Mouse (Mus musculus) midbrain, embryonic 15.5 days (tissue): ENCODE measurements at regions not wholly inside any gene's neighbourhood (a gene's known extent, or its start where the extent isn't known, plus 50 kb on each side); places are given as distances from the start of the nearest gene placed in this dataset.
A peak's percentile ranks its signal among the peaks of the same experiment; 100 is the strongest.
"Not testable (repeated sequence)": the region's sequence is repeated elsewhere in the genome, so short reads cannot be mapped to it uniquely, and the experiment has no call there.

Experiments used
- ATAC-seq: fragments of 200-750 bp; cut with Nextera tagmentation; replicated peaks from 2 replicates; pipeline ENCODE4 v1.8.0; 2017; ENCODE audit warnings: moderate TSS enrichment
- H3K27ac ChIP-seq: fragments of 300-500 bp; sonication (generic); 2 replicates; pipeline ENCODE4 v1.5.1; 2015; ENCODE audit warnings: mild to moderate bottlenecking, inconsistent platforms
- H3K27me3 ChIP-seq: fragments of 300-500 bp; sonication (generic); replicated peaks from 2 replicates; pipeline ENCODE4 v1.6.1; 2015; ENCODE audit warnings: inconsistent platforms
- H3K36me3 ChIP-seq: fragments of 300-500 bp; sonication (generic); replicated peaks from 2 replicates; pipeline ENCODE4 v1.6.1; 2015; ENCODE audit warnings: inconsistent platforms
- H3K4me1 ChIP-seq: fragments of 300-500 bp; sonication (generic); 2 replicates; pipeline ENCODE4 v1.6.1; 2015; ENCODE audit warnings: inconsistent platforms
- H3K4me2 ChIP-seq: fragments of 300-500 bp; sonication (generic); 2 replicates; pipeline ENCODE4 v1.6.1; 2015; ENCODE audit warnings: inconsistent platforms, mild to moderate bottlenecking, moderate library complexity
- H3K4me3 ChIP-seq: fragments of 300-500 bp; sonication (generic); 2 replicates; pipeline ENCODE4 v1.5.1; 2015; ENCODE audit warnings: mild to moderate bottlenecking, inconsistent platforms
- H3K9ac ChIP-seq: fragments of 300-500 bp; sonication (generic); 2 replicates; pipeline ENCODE4 v1.6.1; 2015; ENCODE audit warnings: mild to moderate bottlenecking, inconsistent platforms
- H3K9me3 ChIP-seq: fragments of 300-500 bp; sonication (generic); 2 replicates; pipeline ENCODE4 v1.6.1; 2016; ENCODE audit warnings: inconsistent platforms
- WGBS: fragments of 180-500 bp; shearing (Covaris S2); methylation state at CpG from one replicate; pipeline ENCODE4 v1.1.7; 2015; ENCODE audit warnings: mixed read lengths; 5-methylcytosine and 5-hydroxymethylcytosine counted together

GRCm38 (mm10) chr5:97289401-97290165, 102.6 kb downstream of the Naa11 start:
- H3K4me2 ChIP-seq, result no peak overlapping the region
- H3K27ac ChIP-seq, result peak overlapping the region; percentile 34; the same call in 1 of the 2 replicates
- H3K9ac ChIP-seq, result no peak overlapping the region
- 46% methylated on average over 8 of the region's 8 CpGs for WGBS
- no peaks in the 10 kb centered on the region for H3K27me3 ChIP-seq
- no peak overlapping the region for H3K4me3 ChIP-seq
- H3K4me1 ChIP-seq, result peaks cover 8% of the 10 kb centered on the region
- H3K36me3 ChIP-seq, result no peaks in the 10 kb centered on the region
- ATAC-seq, result no peak
- no peaks in the 10 kb centered on the region for H3K9me3 ChIP-seq

DNA sequence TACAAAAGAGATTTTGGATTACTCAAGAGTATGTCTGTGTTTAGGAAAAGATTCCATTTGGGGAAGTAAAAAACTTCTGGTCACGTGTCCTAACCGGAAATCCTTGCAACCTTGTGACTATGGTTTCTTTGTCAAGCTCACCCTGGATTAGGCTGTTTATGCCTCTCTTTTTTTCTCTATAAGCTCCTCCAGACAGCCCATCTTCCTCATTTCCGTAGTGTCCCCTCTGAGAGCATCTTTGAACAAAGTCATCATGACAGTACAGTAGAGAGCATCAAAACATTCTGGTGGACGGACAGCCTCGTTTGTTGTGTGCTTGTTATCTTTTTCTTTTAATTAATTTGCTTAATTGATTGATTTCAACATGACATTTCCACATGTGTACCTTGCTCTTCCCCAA, 112.7 kb downstream of the Naa11 start:
- H3K27ac ChIP-seq, result no peak overlapping the region
- H3K36me3 ChIP-seq, result no peaks in the 10 kb centered on the region
- no peaks in the 10 kb centered on the region for H3K27me3 ChIP-seq
- WGBS, result 69% methylated on average over 5 of the region's 5 CpGs
- no peak overlapping the region for H3K4me3 ChIP-seq
- 0 out of 2 replicates have a peak, but pooled peaks cover 7% of the 10 kb centered on the region for H3K4me1 ChIP-seq
- no peak overlapping the region for H3K4me2 ChIP-seq
- no peak for ATAC-seq
- no peaks in the 10 kb centered on the region for H3K9me3 ChIP-seq
- H3K9ac ChIP-seq, result no peak overlapping the region

DNA sequence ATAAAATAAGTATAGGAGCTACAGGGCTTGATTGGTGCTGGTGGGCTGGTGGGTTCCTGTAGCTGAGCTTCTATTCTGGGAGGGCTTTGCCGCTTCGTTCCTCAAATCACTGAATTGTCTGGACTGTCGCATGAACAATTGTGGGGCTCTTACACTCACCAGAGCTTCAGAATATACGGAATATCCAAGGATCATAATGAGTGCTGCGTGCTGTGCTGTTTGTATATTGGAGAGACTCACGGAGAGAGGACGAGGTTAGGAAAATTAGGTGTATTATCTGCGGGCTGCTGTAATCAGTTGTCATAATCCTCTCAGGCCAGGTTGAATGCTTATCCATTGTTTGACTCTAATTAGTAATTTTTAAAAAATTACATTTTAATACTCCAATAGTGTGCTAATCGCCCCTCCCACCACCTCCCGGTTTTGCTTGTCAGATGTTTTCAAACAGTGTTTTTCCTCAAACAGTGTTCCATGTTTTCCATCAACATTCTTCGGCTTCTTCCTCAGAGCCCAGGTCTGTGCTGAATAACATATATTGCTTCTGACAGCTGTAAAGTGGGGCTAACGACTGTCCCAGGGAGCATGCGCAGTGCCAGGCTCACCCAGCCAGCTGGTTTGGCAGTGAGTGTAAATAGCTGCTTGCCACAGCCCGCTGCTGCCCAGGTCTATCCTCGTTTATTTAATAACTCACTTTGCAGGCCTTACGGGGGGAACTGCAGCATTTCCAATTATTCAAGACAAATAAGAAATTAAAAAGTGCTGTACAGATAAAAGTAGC, 114.2 kb downstream of the Naa11 start:
- peak; percentile 78 for ATAC-seq
- H3K27me3 ChIP-seq, result no peaks in the 10 kb centered on the region
- no peak overlapping the region for H3K9ac ChIP-seq
- no peaks in the 10 kb centered on the region for H3K36me3 ChIP-seq
- 0 out of 2 replicates have a peak, but pooled peaks cover 7% of the 10 kb centered on the region for H3K4me1 ChIP-seq
- 61% methylated on average over 16 of the region's 16 CpGs for WGBS
- no peaks in the 10 kb centered on the region for H3K9me3 ChIP-seq
- H3K27ac ChIP-seq, result peak overlapping the region; percentile 14; the same call in 1 of the 2 replicates
- peak overlapping the region; percentile 27 for H3K4me2 ChIP-seq
- H3K4me3 ChIP-seq, result no peak overlapping the region

DNA sequence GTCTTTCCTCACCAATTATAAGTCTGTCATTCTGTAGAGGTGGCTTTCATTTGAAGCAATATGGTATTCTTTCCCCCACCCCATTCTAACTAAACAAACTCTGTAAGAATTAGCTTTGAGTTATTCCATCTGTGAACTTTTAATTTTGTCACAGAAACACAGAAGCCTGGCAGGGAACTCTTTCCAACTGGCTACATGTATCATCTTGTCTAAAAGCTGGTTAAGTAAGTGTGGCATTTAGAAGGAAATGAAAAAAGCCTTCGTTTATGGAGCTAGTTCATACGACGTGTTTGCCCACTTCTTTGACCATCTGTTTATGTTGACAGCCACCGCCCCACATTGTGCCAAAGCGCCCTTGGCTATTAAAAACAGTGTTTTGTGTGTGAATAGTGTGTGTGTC, 115.5 kb downstream of the Naa11 start:
- H3K4me3 ChIP-seq, result no peak overlapping the region
- no peak for ATAC-seq
- no peak overlapping the region for H3K27ac ChIP-seq
- no peaks in the 10 kb centered on the region for H3K9me3 ChIP-seq
- H3K27me3 ChIP-seq, result no peaks in the 10 kb centered on the region
- 0 out of 2 replicates have a peak, but pooled peaks cover 7% of the 10 kb centered on the region for H3K4me1 ChIP-seq
- WGBS, result 87% methylated on average over 5 of the region's 5 CpGs
- H3K4me2 ChIP-seq, result no peak overlapping the region
- H3K9ac ChIP-seq, result no peak overlapping the region
- H3K36me3 ChIP-seq, result no peaks in the 10 kb centered on the region

GRCm38 (mm10) chr5:97264666-97265065, 127.5 kb downstream of the Naa11 start:
- WGBS, result 92% methylated on average over 12 of the region's 12 CpGs
- H3K4me1 ChIP-seq, H3K9me3 ChIP-seq, H3K9ac ChIP-seq, H3K27ac ChIP-seq, H3K4me3 ChIP-seq, H3K4me2 ChIP-seq, ATAC-seq, H3K27me3 ChIP-seq, H3K36me3 ChIP-seq: not testable (repeated sequence)

GRCm38 (mm10) chr5:97257106-97257505, 135.1 kb downstream of the Naa11 start:
- Histone ChIP-seq H3K27ac (no peak overlapping the region), H3K36me3 (no peaks in the 10 kb centered on the region), H3K9ac (no peak overlapping the region), H3K9me3 (no peaks in the 10 kb centered on the region), H3K27me3 (no peaks in the 10 kb centered on the region), H3K4me3 (no peak overlapping the region), H3K4me2 (no peak overlapping the region), H3K4me1 (no peaks in the 10 kb centered on the region)
- no peak for ATAC-seq
- WGBS, result 83% methylated on average over 1 of the region's 1 CpGs

DNA sequence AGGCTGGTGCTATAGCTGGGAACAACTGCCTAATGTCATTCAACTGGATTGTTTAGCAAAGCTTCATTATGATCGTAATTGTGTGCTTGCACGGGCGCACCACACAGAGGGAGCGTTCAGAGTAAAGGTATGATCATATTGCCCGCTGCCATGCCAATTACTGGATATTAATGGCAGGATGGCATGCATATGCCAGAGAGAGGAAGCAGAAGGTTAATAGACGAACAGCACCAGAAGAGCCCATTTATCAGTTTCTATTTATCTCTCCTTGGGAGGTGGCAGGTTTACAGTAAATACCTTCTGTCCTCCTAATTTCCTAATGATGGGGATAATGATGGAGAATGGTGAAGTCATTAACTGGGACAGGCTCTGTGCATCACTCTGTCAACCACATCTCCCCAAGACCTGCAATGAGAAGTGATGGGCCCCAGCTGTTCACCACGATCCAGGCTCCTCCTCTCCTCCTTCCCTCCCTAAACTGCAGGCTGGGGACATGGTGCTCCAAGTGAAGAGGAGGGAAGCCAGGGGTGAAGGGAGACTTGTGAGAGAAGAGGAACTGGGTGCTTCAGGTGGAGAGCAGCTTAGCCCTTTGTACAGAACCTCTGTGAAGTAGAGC, 135.6 kb downstream of the Naa11 start:
- H3K27me3 ChIP-seq, result no peaks in the 10 kb centered on the region
- no peak overlapping the region for H3K4me3 ChIP-seq
- H3K9ac ChIP-seq, result no peak overlapping the region
- 68% methylated on average over 7 of the region's 7 CpGs for whole genome bisulfite sequencing
- H3K36me3 ChIP-seq, result no peaks in the 10 kb centered on the region
- H3K27ac ChIP-seq, result no peak overlapping the region
- H3K9me3 ChIP-seq, result no peaks in the 10 kb centered on the region
- no peaks in the 10 kb centered on the region for H3K4me1 ChIP-seq
- ATAC-seq, result no peak
- H3K4me2 ChIP-seq, result no peak overlapping the region

GRCm38 (mm10) chr5:97236930-97237329, 125.5 kb upstream of the Paqr3 start:
- no peaks in the 10 kb centered on the region for H3K9me3 ChIP-seq
- no peak overlapping the region for H3K4me3 ChIP-seq
- H3K4me2 ChIP-seq, result no peak overlapping the region
- H3K27me3 ChIP-seq, result no peaks in the 10 kb centered on the region
- no peak for ATAC-seq
- H3K4me1 ChIP-seq, result no peaks in the 10 kb centered on the region
- 88% methylated on average over 2 of the region's 2 CpGs for WGBS
- no peaks in the 10 kb centered on the region for H3K36me3 ChIP-seq
- no peak overlapping the region for H3K27ac ChIP-seq
- H3K9ac ChIP-seq, result no peak overlapping the region

GRCm38 (mm10) chr5:97226425-97226824, 115.0 kb upstream of the Paqr3 start:
- 31% methylated on average over 2 of the region's 2 CpGs for WGBS
- no peak overlapping the region for H3K4me3 ChIP-seq
- ATAC-seq, result no peak

GRCm38 (mm10) chr5:97223238-97223857, 112.0 kb upstream of the Paqr3 start:
- 27% methylated on average over 12 of the region's 12 CpGs for WGBS
- Histone ChIP-seq H3K27ac (peak overlapping the region; percentile 71), H3K9ac (peak overlapping the region; percentile 52), H3K4me1 (peaks cover 6% of the 10 kb centered on the region; the same call in 1 of the 2 replicates), H3K9me3 (no peaks in the 10 kb centered on the region), H3K4me3 (peak overlapping the region; percentile 43), H3K36me3 (no peaks in the 10 kb centered on the region), H3K4me2 (peak overlapping the region; percentile 54), H3K27me3 (no peaks in the 10 kb centered on the region)
- peak; percentile 83 for ATAC-seq

More at GRCm38 (mm10) chr5:97226425-97226824, 115.0 kb upstream of the Paqr3 start:
- H3K4me1 ChIP-seq, result peaks cover 6% of the 10 kb centered on the region; the same call in 1 of the 2 replicates
- H3K4me2 ChIP-seq, result no peak overlapping the region
- no peaks in the 10 kb centered on the region for H3K9me3 ChIP-seq
- H3K27ac ChIP-seq, result no peak overlapping the region
- no peaks in the 10 kb centered on the region for H3K27me3 ChIP-seq
- no peaks in the 10 kb centered on the region for H3K36me3 ChIP-seq
- no peak overlapping the region for H3K9ac ChIP-seq

GRCm38 (mm10) chr5:97222489-97223237, 111.3 kb upstream of the Paqr3 start:
- H3K36me3 ChIP-seq, result no peaks in the 10 kb centered on the region
- H3K4me2 ChIP-seq, result peak overlapping the region; percentile 54
- WGBS, result 20% methylated on average over 12 of the region's 12 CpGs
- peak; percentile 86 for ATAC-seq
- H3K27me3 ChIP-seq, result no peaks in the 10 kb centered on the region
- H3K4me1 ChIP-seq, result peaks cover 6% of the 10 kb centered on the region; the same call in 1 of the 2 replicates
- no peaks in the 10 kb centered on the region for H3K9me3 ChIP-seq
- H3K4me3 ChIP-seq, result peak overlapping the region; percentile 43
- peak overlapping the region; percentile 71 for H3K27ac ChIP-seq
- H3K9ac ChIP-seq, result peak overlapping the region; percentile 52
